Mouse (Mus musculus) left cerebral cortex, postnatal 14 days (tissue): Measurements from ENCODE around the gene Tm4sf4. TPM values are rescaled to one million over a fixed set of nuclear protein-coding genes. Genes with fewer than 3 reads are reported as not detected.

Experiments
- DNase-seq, 2 experiments: peaks; one replicate each; pipeline ENCODE4 v3.0.0; 2021 to 2022; ENCODE audit warnings: low spot score in 2 of 2, mixed read lengths in 1 of 2
- intact Hi-C: fragments of 180-260 bp; cut with DNase I; formaldehyde crosslinking; loops from one replicate; pipeline ENCODE4 v1.15.1; 2025
- long read RNA-seq, 2 experiments: library from polyadenylated mRNA; stranded (forward); transcript quantifications; one replicate each; pipeline ENCODE4 v2.0.0; 2021
- total RNA-seq, 2 experiments: library from RNA; stranded (reverse); gene quantifications; 2 replicates each; pipeline ENCODE4 v1.2.3; 2021

Gene Tm4sf4
- total RNA-seq = not detected
- long read RNA-seq, experiment 1 = 0 reads
- long read RNA-seq, experiment 2 = 0 reads

GRCm38 (mm10) chr3:57425089-57425730 is at the start of gene Tm4sf4:
Gene Tm4sf4 (plus strand): TSS chr3:57425314.
- no peak for DNase-seq
- intact Hi-C loops = loop anchor here (5.0 kb wide), 1 partner anchor 158 kb away; no protein-coding TSS in a partner anchor

- DNase-seq = no peak
- intact Hi-C loops = no loop called here
Measured at GRCm38 (mm10) chr3:57386423-57386822, 38.7 kb upstream of the Tm4sf4 start.

DNA sequence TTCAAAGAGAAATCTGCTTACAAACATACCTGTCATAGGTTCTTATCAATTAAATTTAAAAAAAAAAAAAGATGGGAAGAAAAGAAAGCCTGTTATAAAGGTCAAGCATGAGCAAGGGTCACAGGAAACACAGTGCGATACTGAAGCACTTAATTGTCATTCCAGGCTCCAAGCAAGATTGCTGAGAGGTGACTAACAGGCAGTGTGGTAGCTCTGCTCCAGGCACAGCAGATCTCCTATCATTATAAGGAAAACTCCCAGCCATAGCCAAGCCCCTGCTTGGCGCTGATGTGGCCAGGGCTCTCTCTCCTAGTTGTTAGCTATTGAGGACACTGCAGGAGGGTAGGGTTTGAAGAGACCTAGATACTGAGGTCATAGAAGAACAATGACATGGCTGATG is 38.2 kb upstream of the Tm4sf4 start:
- DNase-seq = no peak
- intact Hi-C loops = no loop called here

DNA sequence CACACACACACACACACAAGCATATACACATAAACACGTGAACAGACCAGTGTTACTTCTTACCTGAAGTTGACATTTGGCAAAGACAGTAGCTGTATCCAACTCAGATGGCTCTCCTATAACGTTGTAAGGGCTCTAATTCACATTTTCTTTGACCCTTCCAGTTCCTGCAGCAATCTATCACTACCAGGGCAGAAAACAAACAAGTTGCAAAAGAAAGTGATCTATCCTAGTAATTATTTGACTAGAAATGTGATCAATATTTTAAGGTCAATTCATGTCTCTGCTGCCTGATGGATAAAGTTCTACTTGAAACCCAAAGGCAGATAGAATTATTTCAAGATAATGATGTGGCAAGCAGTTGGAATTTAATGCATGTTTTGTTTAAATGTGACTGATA is 37.5 kb upstream of the Tm4sf4 start:
- intact Hi-C loops = no loop called here

DNA sequence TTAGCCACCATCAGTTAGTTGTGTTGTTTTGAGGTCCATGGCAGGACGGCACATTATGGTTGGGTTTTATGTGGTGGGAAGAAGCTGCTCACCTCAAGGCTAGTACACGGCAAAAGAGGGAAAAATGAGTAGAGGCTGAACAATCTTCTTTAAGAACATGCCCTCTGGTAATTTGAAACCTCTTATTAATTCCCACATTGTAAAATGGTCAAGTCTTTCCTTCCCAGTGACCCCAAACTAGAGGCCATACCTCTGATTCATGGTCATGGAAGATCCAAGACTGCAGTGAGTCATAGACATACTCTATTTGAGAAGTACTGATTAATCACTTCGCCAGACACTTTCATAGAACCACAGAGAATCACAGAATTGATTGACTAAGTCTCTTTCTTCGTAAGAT is 13.6 kb upstream of the Tm4sf4 start:
- DNase-seq = no peak
- intact Hi-C loops = no loop called here

More for the DNA sequence above, 37.5 kb upstream of the Tm4sf4 start:
- DNase-seq = no peak

DNA sequence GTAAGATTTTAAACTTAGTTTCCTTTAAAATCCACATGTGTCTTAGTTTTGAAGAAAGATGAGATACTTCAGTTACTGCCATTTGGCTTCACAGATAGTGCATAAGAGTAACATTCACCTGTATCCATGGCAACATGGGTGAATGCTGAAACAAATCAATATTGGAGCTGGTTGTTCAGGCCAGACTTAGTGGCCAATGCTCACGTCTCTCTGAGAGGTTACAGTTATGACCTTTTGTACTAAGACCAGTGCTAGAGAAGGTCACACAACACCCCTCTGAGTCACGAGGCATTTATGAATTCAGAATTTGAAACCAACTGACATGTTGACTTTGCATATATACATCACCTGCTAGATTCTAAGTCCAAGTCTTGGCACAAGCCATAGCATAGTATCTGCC is 4.9 kb upstream of the Tm4sf4 start:
- intact Hi-C loops = no loop called here
- no peak for DNase-seq

DNA sequence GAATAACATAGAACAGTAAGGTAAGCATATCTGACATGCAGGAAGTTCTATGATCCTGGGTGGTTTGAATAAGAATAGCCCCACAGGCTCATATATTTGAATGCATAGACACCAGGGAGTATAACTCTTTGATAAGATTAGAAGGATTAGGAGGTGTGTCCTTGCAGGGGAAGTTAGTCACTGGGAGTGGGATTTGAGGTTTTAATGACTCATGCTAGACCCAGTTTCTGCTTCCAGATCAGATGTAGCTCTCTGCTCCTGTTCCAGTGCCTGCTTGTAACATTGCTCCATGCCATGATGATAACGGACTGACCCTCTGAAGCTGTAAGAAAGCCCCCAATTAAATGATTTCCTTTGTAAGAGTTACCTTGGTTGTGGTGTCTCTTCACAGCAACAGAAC is 4.5 kb upstream of the Tm4sf4 start:
- intact Hi-C loops = no loop called here
- no peak for DNase-seq

DNA sequence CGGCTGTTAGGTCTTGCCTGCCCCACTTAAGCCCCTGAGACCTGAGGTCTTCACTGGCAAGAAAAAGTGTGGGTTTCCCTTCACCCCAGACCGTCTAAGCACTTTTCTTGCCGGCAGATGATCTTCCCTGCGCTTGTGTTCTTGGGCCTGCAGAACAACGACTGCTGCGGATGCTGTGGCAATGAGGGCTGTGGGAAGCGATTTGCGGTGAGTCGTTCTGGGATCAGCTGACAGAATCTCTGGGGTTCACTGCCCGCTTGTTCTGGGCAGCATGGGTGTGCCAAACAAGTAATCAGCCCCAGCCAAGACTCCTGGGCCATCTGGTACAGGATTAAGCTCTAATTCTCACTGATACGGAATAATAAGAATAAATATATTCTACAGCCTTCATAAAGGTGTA is 1.2 kb downstream of the Tm4sf4 start:
- no peak for DNase-seq

GRCm38 (mm10) chr3:57428682-57429464 is 3.8 kb downstream of the Tm4sf4 start:
- no peak for DNase-seq
- intact Hi-C loops = loop anchor here (5.0 kb wide), 1 partner anchor 162 kb away; no protein-coding TSS in a partner anchor

More for the DNA sequence above, 1.2 kb downstream of the Tm4sf4 start:
- intact Hi-C loops = loop anchor here (5.0 kb wide), 1 partner anchor 159 kb away; no protein-coding TSS in a partner anchor

GRCm38 (mm10) chr3:57429486-57429885 is 4.4 kb downstream of the Tm4sf4 start:
- intact Hi-C loops = loop anchor here (5.0 kb wide), 1 partner anchor 162 kb away; no protein-coding TSS in a partner anchor
- DNase-seq = no peak

DNA sequence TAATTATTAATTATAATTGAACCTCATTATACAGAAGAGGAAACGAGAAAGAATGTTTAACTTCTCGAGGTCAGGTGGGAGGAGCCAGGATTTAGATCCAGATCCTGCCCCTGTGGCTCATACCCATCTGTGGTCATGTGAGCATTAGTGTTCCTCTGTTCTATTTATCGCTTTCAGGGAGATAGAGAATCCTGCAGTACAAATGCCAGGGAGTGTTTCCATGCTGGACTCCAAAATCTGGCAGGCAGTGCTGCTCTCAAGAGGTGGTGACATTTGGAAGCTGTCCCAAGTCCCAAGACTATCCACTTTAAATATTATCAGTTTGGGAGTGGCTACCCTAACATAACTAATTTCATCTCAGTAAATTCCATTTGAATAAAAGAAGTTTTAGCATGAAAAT is 6.6 kb downstream of the Tm4sf4 start:
- intact Hi-C loops = no loop called here
- DNase-seq = no peak

- intact Hi-C loops = no loop called here
- no peak for DNase-seq
Measured at GRCm38 (mm10) chr3:57435364-57435763, 10.2 kb downstream of the Tm4sf4 start.

GRCm38 (mm10) chr3:57440956-57441355 is 15.8 kb downstream of the Tm4sf4 start:
- DNase-seq = no peak
- intact Hi-C loops = loop anchor here (10.0 kb wide), 1 partner anchor 1436 kb away; no protein-coding TSS in a partner anchor

DNA sequence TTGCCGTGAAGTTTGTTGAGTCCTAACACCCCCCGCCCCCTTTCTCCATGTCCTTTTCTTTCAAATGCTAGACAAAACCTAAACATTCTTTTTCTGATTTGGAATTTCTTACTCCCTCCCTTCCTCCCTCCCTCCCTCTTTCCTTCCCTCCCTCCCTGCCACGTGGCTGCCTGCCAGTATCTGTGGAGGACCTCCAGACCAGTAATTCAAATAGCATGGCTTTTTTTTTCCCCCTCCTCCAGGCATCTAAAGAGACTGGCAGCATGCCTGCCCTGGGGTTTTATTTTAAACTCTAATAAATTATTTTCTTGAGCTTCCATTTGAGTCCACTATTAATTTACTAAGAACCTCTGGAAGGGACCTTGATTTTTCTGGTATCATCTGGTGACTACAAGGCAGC is 20.6 kb downstream of the Tm4sf4 start:
- no peak for DNase-seq

GRCm38 (mm10) chr3:57447889-57448288 is 22.8 kb downstream of the Tm4sf4 start:
- intact Hi-C loops = loop anchor here (1.0 to 10.0 kb wide), 2 partner anchors 181 to 1443 kb away; no protein-coding TSS in a partner anchor
- DNase-seq = peak in 1 of 2 experiments; percentile 58

More for the DNA sequence above, 20.6 kb downstream of the Tm4sf4 start:
- intact Hi-C loops = loop anchor here (10.0 kb wide), 1 partner anchor 1441 kb away; no protein-coding TSS in a partner anchor

- intact Hi-C loops = loop anchor here (1.0 to 10.0 kb wide), 2 partner anchors 181 to 1444 kb away; no protein-coding TSS in a partner anchor
- peak; percentile 87 to 89 for DNase-seq
Measured at GRCm38 (mm10) chr3:57448445-57448844, 23.3 kb downstream of the Tm4sf4 start.

- intact Hi-C loops = no loop called here
- DNase-seq = no peak
Measured at GRCm38 (mm10) chr3:57458652-57459051, 33.5 kb downstream of the Tm4sf4 start.

DNA sequence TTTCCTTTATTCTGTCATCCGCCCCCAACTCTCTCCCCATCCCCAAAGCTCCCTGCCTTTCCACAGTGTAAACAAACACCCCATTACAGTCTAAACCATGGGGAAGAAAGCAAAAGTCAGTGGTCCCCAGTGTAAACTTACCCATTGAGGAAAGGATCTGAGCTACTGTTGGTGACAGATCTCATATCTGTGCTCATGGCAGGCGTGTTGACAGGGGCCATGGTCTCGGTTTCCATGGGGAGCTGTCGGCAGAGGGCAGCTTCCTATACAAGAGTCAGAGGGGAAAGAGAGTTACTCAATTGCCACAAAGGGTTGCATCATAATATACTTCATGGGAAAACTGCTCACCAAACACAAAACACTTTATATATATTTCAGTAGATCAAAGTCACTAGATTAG is 38.2 kb downstream of the Tm4sf4 start:
- intact Hi-C loops = no loop called here
- DNase-seq = no peak

DNA sequence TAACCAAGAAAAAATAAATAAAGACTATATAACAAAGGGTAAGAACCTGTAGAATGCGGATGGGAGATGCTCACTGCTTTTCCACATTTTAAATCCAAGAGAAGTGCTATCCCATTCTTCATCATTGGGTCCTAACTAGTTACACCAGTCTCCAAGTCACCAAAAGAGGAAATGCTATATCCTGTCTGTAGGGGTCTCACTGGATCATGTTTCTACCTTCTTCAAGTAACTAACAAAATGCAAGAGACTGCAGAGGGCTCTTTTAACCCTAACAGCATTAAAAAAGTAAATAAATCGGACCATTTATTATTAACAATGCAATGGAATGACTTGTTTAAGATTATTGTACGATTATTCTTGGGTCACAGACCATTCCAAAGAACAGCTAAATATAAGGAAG is 41.2 kb downstream of the Tm4sf4 start:
- intact Hi-C loops = no loop called here
- peak; percentile 24 to 60 for DNase-seq

DNA sequence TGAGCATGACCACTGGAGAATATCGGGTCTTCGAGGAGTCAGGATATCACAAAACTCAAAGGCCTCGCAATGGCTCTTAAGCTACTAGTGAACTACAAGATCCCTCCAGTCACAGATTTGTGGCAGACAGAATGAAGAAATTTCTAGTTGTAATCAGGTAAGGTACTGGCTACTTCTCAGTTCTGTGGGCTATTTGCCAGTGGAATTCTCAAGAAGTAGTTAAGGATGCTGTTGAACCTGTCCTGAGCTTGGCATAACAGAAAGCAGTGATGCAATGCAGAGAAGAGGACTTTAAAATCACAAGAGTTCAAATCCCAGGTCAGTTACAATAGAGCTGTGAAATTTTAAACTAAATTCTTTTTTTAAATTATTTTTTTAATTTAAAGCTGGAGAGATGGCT is 44.2 kb downstream of the Tm4sf4 start:
- intact Hi-C loops = no loop called here

More for the DNA sequence above, 44.2 kb downstream of the Tm4sf4 start:
- DNase-seq = no peak
